Mouse (Mus musculus) regulatory T cell (primary cell): ENCODE results near the gene Nek8.

ENCODE experiments used
- in situ Hi-C: fragments of 300-600 bp; cut with MboI, MseI; formaldehyde crosslinking; loops from one replicate; pipeline ENCODE4 v1.15.1; 2025; ENCODE audit warnings: high pct_unique_total_duplicates

Nek8 gene

GRCm38 (mm10) chr11:78167257-78167959, 9.1 kb downstream of the Nek8 start:
- in situ Hi-C loops, result no loop called here

- in situ Hi-C loops, result no loop called here
Observed at GRCm38 (mm10) chr11:78166640-78167039, 9.8 kb downstream of the Nek8 start.

GRCm38 (mm10) chr11:78166161-78166560, 10.3 kb downstream of the Nek8 start:
- in situ Hi-C loops, result no loop called here

- in situ Hi-C loops, result no loop called here
Observed at GRCm38 (mm10) chr11:78165761-78166109, 10.7 kb downstream of the Nek8 start.

- in situ Hi-C loops, result no loop called here
Observed at GRCm38 (mm10) chr11:78164924-78165760, 11.3 kb downstream of the Nek8 start, which contains the start of gene Traf4. TSS of gene Traf4 (minus strand) at chr11:78165589.

- in situ Hi-C loops, result no loop called here
Observed at GRCm38 (mm10) chr11:78164604-78164923, 11.9 kb downstream of the Nek8 start.

GRCm38 (mm10) chr11:78163681-78164603, 12.5 kb downstream of the Nek8 start:
- in situ Hi-C loops, result no loop called here

GRCm38 (mm10) chr11:78163045-78163444, 13.4 kb downstream of the Nek8 start:
- in situ Hi-C loops, result no loop called here

GRCm38 (mm10) chr11:78162504-78162903, 14.0 kb downstream of the Nek8 start:
- in situ Hi-C loops, result no loop called here

GRCm38 (mm10) chr11:78161968-78162367, 14.5 kb downstream of the Nek8 start:
- in situ Hi-C loops, result no loop called here

GRCm38 (mm10) chr11:78161169-78161568, 15.3 kb downstream of the Nek8 start:
- in situ Hi-C loops, result no loop called here

GRCm38 (mm10) chr11:78160675-78161074, 15.8 kb downstream of the Nek8 start:
- in situ Hi-C loops, result no loop called here

GRCm38 (mm10) chr11:78160171-78160570, 16.3 kb downstream of the Nek8 start:
- in situ Hi-C loops, result no loop called here

- in situ Hi-C loops, result no loop called here
Observed at GRCm38 (mm10) chr11:78159557-78159956, 16.9 kb downstream of the Nek8 start.

- in situ Hi-C loops, result no loop called here
Observed at GRCm38 (mm10) chr11:78159096-78159495, 17.4 kb downstream of the Nek8 start.

- in situ Hi-C loops, result no loop called here
Observed at GRCm38 (mm10) chr11:78156156-78156699, 20.2 kb downstream of the Nek8 start.

- in situ Hi-C loops, result no loop called here
Observed at GRCm38 (mm10) chr11:78155674-78156073, 20.8 kb downstream of the Nek8 start.

- in situ Hi-C loops, result no loop called here
Observed at GRCm38 (mm10) chr11:78153778-78154177, 22.7 kb downstream of the Nek8 start.

- in situ Hi-C loops, result no loop called here
Observed at GRCm38 (mm10) chr11:78152299-78153231, 23.9 kb downstream of the Nek8 start.

GRCm38 (mm10) chr11:78151161-78151560, 25.3 kb downstream of the Nek8 start:
- in situ Hi-C loops, result no loop called here
